In genomic region chr10:20653299-20653698, GRCm38 (mm10) we compare ENCODE assay signal across 22 mouse cellular contexts.
A peak's percentile ranks its signal among the peaks of the same experiment; 100 is the strongest.
DNase-seq lines count a peak whose midpoint lies in the region; ATAC-seq and TF ChIP-seq lines count a peak whose summit lies in the region.
"Had no signal": no experiment of that assay in that cellular context is flagged by ENCODE, and none has a peak within 500 bp of the region (broad histone marks: within the 10 kb centered on the region; RNA-seq: fewer than 3 reads in every experiment).

No protein-coding gene starts in this region.

- H3K36me3 ChIP-seq in thymus, adult 2 months (ENCODE audit: control insufficient read depth, insufficient read depth, low read length) = no peaks in the 10 kb centered on the region
- H3K36me3 ChIP-seq: embryonic facial prominence, embryonic 13.5 days; embryonic facial prominence, embryonic 15.5 days; forebrain, embryonic 10.5 days; forebrain, embryonic 12.5 days had no signal

- WGBS in thymus, adult 2 months = 88% methylated on average over 3 of the region's 3 CpGs

- TF ChIP-seq CTCF in bone marrow macrophage, adult 2 months (IDR thresholded peaks at IDR 0.05; ENCODE audit: low read depth, low read length) = no peak
- TF ChIP-seq CTCF in thymus, adult 2 months (IDR thresholded peaks at IDR 0.05; ENCODE audit: borderline replicate concordance, control insufficient read depth, extremely low read depth, insufficient read depth, low read length, poor library complexity) = no peak

- H3K4me1 ChIP-seq in bone marrow macrophage, adult 2 months (ENCODE audit: control insufficient read depth, insufficient read depth, low read length) = peaks cover 20% of the 10 kb centered on the region
- no peaks in the 10 kb centered on the region for H3K4me1 ChIP-seq in thymus, adult 2 months (replicated peaks; ENCODE audit: control insufficient read depth, insufficient read depth, low read length)
- H3K4me1 ChIP-seq: forebrain, embryonic 10.5 days; forebrain, embryonic 12.5 days had no signal

- H3K27me3 ChIP-seq in thymus, adult 2 months (ENCODE audit: control insufficient read depth, insufficient read depth, low read length) = no peaks in the 10 kb centered on the region
- H3K27me3 ChIP-seq: embryonic facial prominence, embryonic 13.5 days; embryonic facial prominence, embryonic 15.5 days; forebrain, embryonic 12.5 days had no signal

- 0 out of 2 replicates have a peak, but pooled peaks have one; percentile 22 for ATAC-seq in common myeloid progenitor, adult 5-6 weeks (replicated peaks; ENCODE audit: low read depth, poor library complexity, severe bottlenecking)
- peak; percentile 71 for ATAC-seq in megakaryocyte, adult 5-6 weeks (ENCODE audit: poor library complexity, severe bottlenecking)
- ATAC-seq: forebrain, embryonic 14.5 days; forebrain, embryonic 16.5 days had no signal

- H3K4me3 ChIP-seq in bone marrow macrophage, adult 2 months (ENCODE audit: insufficient read depth, low read length) = no peak overlapping the region
- no peak overlapping the region for H3K4me3 ChIP-seq in thymus, adult 2 months (ENCODE audit: control insufficient read depth, insufficient read depth, low read length)
- H3K4me3 ChIP-seq: embryonic facial prominence, embryonic 13.5 days; embryonic facial prominence, embryonic 15.5 days; erythroblast, embryonic 14.5 days; forebrain, embryonic 10.5 days; forebrain, embryonic 12.5 days had no signal

- DNase-seq in frontal cortex, postnatal 36 days (ENCODE audit: low spot score in 2 of 2) = no peak
- DNase-seq in thymus, adult 2 months = no peak
- no peak for DNase-seq in urinary bladder, postnatal 14 days (ENCODE audit: low spot score)
- DNase-seq: adrenal gland, adult 2 months; adrenal gland, postnatal 10 days; adrenal gland, postnatal 25 days; cerebellum, adult 11-12 months; cerebellum, adult 2 months; cerebellum, adult 9-10 months; cerebellum, postnatal 10 days; cerebellum, postnatal 25 days; embryo, embryonic 11 days had no signal

- H3K27ac ChIP-seq in bone marrow macrophage, adult 2 months (ENCODE audit: insufficient read depth, low read depth, low read length) = peak overlapping the region; percentile 28; the same call in 1 of the 2 replicates
- no peak overlapping the region for H3K27ac ChIP-seq in thymus, adult 2 months (ENCODE audit: control insufficient read depth, insufficient read depth, low read length)
- H3K27ac ChIP-seq: embryonic facial prominence, embryonic 13.5 days; embryonic facial prominence, embryonic 15.5 days; forebrain, embryonic 10.5 days; forebrain, embryonic 12.5 days had no signal

- no peak for TF ChIP-seq POLR2A in bone marrow macrophage, adult 2 months (IDR thresholded peaks at IDR 0.05; ENCODE audit: borderline replicate concordance, low read depth, low read length)
- no peak for TF ChIP-seq POLR2A in thymus, adult 2 months (IDR thresholded peaks at IDR 0.05; ENCODE audit: control insufficient read depth, extremely low read depth, insufficient read depth, low read length, poor library complexity)
